Mouse (Mus musculus) bone marrow, adult 2 months (tissue): ENCODE results near the gene Borcs6. TPM values are rescaled to one million over a fixed set of nuclear protein-coding genes. Genes with fewer than 3 reads are reported as not detected.
A peak's percentile ranks its signal among the peaks of the same experiment; 100 is the strongest.

Experiments
- H3K27ac ChIP-seq: fragments of 200-500 bp; 2 replicates; pipeline ENCODE4 v1.5.1; 2012; ENCODE audit warnings: low read depth, mild to moderate bottlenecking, control low read depth, inconsistent platforms, low read length; ENCODE audit not compliant: control insufficient read depth, poor library complexity, insufficient read depth
- H3K4me1 ChIP-seq: fragments of 200-500 bp; 2 replicates; pipeline ENCODE4 v1.6.1; 2011; ENCODE audit warnings: low read length; ENCODE audit not compliant: control insufficient read depth, insufficient read depth
- H3K4me3 ChIP-seq: fragments of 200-500 bp; replicated peaks from 2 replicates; pipeline ENCODE3; 2011; ENCODE audit warnings: mild to moderate bottlenecking, low read depth, low read length, control low read depth; ENCODE audit not compliant: control insufficient read depth
- CTCF ChIP-seq: fragments of 200-500 bp; IDR thresholded peaks from 2 replicates; pipeline ENCODE4 v1.5.1; 2011; ENCODE audit warnings: low read length, control low read depth; ENCODE audit not compliant: control insufficient read depth, insufficient read depth
- POLR2A ChIP-seq: fragments of 200-500 bp; IDR thresholded peaks from 2 replicates; pipeline ENCODE4 v1.6.1; 2011; ENCODE audit warnings: low read depth, mild to moderate bottlenecking, control low read depth, low read length, borderline replicate concordance; ENCODE audit not compliant: control insufficient read depth
- WGBS: fragments of 180-500 bp; shearing (Covaris S2); methylation state at CpG from one replicate; pipeline ENCODE4 v1.1.7; 2018; 5-methylcytosine and 5-hydroxymethylcytosine counted together
- polyA plus RNA-seq: library from polyadenylated mRNA; stranded (reverse); fragments of >200 nt; gene quantifications from 2 replicates; pipeline ENCODE4 v1.2.4, GENCODE M21; 2011; ENCODE audit warnings: low replicate concordance; ENCODE audit not compliant: missing spikeins, insufficient read depth, insufficient read length

Gene Borcs6
- polyA plus RNA-seq, 1 experiment: 18.4 TPM

- peak overlapping the region; percentile 40 for H3K27ac ChIP-seq
- TF ChIP-seq CTCF: no peak
- TF ChIP-seq POLR2A: peak; percentile 51; the same call in 1 of the 2 replicates
- H3K4me3 ChIP-seq: peak overlapping the region; percentile 88
- 2% methylated on average over 31 of the region's 31 CpGs for WGBS
- H3K4me1 ChIP-seq: peaks cover 4% of the 10 kb centered on the region; the same call in 1 of the 2 replicates
Observed at GRCm38 (mm10) chr11:69063413-69064201, 4.1 kb downstream of the Borcs6 start.

- no peak overlapping the region for H3K27ac ChIP-seq
- H3K4me3 ChIP-seq: no peak overlapping the region
- no peak for TF ChIP-seq POLR2A
- TF ChIP-seq CTCF: no peak
- H3K4me1 ChIP-seq: peaks cover 4% of the 10 kb centered on the region; the same call in 1 of the 2 replicates
- WGBS: 70% methylated on average over 9 of the region's 9 CpGs
Observed at GRCm38 (mm10) chr11:69064259-69065133, 5.0 kb downstream of the Borcs6 start.

DNA sequence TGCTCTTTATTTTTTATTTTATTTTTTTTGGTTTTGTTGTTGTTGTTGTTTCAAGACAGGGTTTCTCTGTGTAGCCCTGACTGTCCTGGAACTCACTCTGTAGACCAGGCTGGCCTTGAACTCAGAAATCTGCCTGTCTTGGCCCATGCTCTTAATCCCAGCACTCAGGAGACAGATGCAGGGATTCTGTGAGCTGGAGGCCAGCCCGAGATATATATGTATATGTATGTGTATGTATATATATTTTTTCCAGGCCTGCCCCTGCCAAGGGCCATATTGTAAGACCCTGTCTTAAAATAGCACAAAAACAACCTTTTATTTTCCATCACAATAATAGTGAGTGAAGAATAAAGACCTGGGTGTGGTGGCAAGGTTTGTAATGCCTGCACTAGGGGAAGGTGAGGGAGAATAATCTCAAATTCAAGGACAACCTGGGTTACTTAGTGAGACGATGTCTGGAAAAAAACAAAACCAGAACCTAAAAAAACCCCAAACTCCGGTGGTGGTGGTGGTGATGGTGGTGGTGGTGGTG, 5.9 kb downstream of the Borcs6 start:
- 71% methylated on average over 3 of the region's 3 CpGs for WGBS
- H3K27ac ChIP-seq: no peak overlapping the region
- peaks cover 4% of the 10 kb centered on the region; the same call in 1 of the 2 replicates for H3K4me1 ChIP-seq
- no peak overlapping the region for H3K4me3 ChIP-seq
- TF ChIP-seq CTCF (no peak), POLR2A (no peak)

DNA sequence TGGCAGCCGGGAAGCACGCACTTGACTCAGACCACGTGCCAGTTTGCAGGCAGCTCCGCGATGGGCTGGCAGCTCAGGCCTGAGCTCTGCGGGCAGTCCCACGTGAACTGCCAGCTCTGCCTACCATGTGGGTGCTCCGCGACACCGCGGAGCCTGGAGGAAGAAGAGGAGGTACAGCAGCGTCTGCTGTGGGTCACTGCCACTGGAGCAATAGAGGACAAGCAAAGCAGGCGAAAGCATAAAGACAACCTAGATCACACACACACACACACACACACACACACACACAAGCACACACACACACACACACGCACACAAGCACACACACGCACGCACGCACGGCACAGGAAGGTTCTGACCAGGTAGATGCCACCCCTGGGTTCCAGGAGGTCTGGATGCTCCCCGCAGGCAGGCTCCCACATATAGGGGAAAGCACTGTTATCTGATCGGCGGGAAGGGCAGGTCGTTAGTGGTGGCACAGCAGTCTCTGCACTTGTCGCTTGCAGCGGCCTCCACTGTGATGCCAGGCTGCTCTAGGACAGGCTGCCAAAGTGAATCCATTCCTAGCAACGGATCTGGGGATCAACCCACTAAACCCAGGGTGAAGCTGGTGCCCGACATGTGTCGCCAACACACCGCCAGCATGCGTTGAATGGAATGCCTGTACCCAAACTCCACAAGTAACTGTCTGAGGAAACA, 6.8 kb downstream of the Borcs6 start:
- peak overlapping the region; percentile 53 for H3K4me3 ChIP-seq
- H3K27ac ChIP-seq: peak overlapping the region; percentile 8; the same call in 1 of the 2 replicates
- peaks cover 4% of the 10 kb centered on the region; the same call in 1 of the 2 replicates for H3K4me1 ChIP-seq
- peak; percentile 52 for TF ChIP-seq POLR2A
- no peak for TF ChIP-seq CTCF
- WGBS: 2% methylated on average over 29 of the region's 29 CpGs

DNA sequence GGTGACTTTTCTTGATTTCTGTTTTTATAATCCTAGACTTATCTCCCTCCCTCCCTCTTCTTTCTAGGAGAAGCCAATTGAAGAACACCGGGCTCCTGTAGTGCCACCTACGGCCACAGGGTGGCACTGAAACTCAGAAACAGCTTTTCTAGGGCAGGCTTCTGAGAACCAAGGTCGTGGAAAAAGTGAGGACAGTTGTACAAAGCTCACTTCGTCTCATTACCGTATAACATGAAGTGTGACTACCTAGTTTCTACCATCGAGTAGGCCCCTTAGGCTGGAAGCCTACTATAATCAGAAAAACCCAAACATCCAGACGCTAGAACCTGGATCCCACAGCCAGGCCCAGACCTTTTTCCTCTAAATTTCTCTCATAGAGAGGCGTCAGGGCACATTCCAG, 7.4 kb downstream of the Borcs6 start:
- TF ChIP-seq CTCF (peak; percentile 80), POLR2A (no peak)
- Histone ChIP-seq H3K4me3 (no peak overlapping the region), H3K4me1 (peaks cover 4% of the 10 kb centered on the region; the same call in 1 of the 2 replicates), H3K27ac (no peak overlapping the region)
- 13% methylated on average over 8 of the region's 8 CpGs for WGBS

DNA sequence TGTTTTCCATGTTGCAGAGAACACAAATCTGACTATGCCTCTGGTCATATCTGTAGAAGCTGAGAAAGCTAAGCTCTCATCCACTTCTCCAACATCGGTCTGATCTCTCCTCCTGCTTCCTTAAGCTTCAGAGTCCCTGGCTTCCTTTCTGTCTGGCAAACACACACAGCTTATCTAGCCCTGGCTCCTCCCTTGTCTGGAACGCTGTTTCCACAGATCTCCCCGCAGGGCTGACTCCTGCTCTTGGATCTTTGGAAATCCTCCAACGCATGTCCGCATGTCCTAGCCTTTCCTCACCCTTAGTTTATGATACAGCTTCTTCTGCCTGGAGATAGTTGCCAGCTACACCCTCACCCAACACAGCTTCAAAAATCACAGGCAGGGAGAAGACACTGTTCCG, 8.1 kb downstream of the Borcs6 start:
- H3K4me1 ChIP-seq: peaks cover 4% of the 10 kb centered on the region; the same call in 1 of the 2 replicates
- WGBS: 88% methylated on average over 6 of the region's 6 CpGs
- no peak overlapping the region for H3K27ac ChIP-seq
- H3K4me3 ChIP-seq: no peak overlapping the region
- TF ChIP-seq POLR2A (no peak), CTCF (no peak)

- H3K4me1 ChIP-seq: peaks cover 2% of the 10 kb centered on the region; the same call in 1 of the 2 replicates
Observed at GRCm38 (mm10) chr11:69070093-69070492, 10.6 kb downstream of the Borcs6 start.

More at GRCm38 (mm10) chr11:69070093-69070492, 10.6 kb downstream of the Borcs6 start:
- TF ChIP-seq CTCF: no peak
- TF ChIP-seq POLR2A: no peak
- H3K27ac ChIP-seq: peak overlapping the region; percentile 55
- H3K4me3 ChIP-seq: peak overlapping the region; percentile 84
- 3% methylated on average over 13 of the region's 13 CpGs for WGBS
